Mouse (Mus musculus): ENCODE measurements around the gene Fscn2. TPM values are rescaled to one million over a fixed set of nuclear protein-coding genes. Genes with fewer than 3 reads are reported as not detected.

The Fscn2 gene
- not detected for total RNA-seq (2023)

GRCm38 (mm10) chr11:120361295-120361694, at the start of gene Fscn2:
Gene Fscn2, plus strand, starts transcription at chr11:120361534.

DNA sequence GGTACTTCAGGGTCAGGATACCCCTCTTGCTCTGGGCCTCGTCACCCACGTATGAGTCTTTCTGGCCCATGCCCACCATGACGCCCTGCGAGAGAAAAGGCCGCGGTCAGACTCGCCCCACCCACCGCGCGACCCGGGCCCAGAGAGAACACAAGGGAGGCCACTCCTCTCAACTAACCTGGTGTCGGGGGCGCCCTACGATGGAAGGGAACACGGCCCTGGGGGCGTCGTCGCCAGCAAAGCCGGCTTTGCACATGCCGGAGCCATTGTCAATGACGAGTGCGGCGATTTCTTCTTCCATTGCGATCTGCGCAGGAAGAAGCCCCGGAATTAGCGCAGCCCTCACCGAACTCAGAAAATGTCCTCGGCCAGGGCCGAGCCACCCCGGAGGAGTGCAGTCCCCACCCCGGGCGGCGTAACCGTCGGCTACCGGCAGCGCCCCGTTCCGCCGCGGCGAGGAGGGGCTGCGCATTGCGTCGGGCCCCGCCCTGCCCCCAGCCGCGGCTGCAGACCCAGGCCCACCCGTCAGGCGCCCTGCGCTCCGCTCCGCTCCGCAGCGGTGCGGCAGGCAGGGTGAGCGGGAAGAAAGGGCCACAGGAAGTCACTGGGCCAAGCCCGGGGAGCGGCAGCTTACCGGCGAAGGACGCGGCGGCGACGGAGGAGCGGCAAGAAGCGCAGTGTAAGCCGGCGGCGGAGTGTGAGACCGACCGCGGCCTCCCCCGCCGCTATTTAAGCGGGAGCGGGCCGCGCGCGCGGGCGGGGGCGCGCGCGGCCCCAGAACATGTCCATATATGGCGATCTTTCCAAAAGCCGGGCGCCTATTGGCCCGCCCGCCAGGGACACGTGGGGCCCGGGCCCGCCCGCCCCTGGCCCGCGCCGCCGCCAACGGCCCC, 13.3 kb upstream of the Fscn2 start, which contains the start of gene Actg1:
Gene Actg1 (minus strand): TSS at position 752 of the 893 bp plus-strand sequence.

DNA sequence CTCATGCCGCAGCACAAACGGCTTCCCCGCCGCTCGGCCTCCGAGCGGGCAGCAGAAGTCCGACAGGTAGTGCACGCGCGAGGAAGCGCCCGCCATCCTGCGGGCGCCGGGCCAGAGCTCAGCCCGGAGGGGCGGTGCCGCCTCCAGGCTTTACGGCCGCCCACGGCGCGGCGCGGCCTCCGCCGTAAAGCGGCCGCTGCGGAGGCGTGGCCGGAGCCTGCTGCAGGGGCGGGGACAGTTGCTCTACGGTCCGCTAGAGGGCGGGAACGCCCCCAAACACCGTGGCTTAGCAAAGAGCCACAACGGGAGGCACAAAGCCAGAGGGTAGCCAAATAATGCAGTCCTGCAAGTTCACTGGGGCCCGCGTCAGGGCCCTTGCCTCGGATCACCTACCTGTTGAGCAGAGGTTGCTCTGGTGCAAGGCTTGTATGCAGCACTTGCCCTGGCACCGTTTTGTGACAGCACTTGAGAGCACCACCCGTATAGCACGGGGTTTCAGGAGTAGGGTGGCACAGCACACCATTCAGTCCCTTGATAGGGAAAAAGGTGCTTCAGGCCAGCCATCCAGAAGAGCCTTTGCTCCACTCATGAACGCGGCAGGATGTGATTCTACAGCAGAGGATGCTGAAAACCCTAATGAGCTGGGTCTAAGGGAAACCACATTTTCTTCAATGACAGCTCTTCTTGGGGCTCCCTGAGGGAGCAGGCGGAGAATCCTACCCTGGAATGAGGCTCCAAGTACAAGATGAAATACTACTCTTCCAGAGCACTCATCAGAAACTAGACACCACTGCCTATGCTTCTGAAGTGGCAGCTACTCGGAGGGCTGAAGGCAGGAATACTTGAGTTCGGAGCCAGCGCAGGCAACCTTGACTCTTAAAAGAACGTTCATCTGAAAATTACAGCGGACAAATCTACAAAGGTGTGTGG, 17.5 kb downstream of the Fscn2 start, which contains the start of gene Faap100:
Gene Faap100 (minus strand): TSS at position 154 of the 930 bp plus-strand sequence.

Other genes starting within 250 kb of the Fscn2 start
- 100 to 1,000 TPM; 103 to 108 TPM for gene Slc38a10, start 210.2 kb upstream of the Fscn2 start, total RNA-seq (2023)
- under 1 TPM in 1 of 2 experiments, not detected in 1; 0.12 TPM for gene Bahcc1, start 128.6 kb upstream of the Fscn2 start, total RNA-seq (2023)
- gene Actg1, start 13.0 kb upstream of the Fscn2 start, total RNA-seq (2023) = 1,000 to 10,000 TPM; 1,199 to 1,232 TPM
- 10 to 100 TPM; 23.1 to 23.6 TPM for gene Faap100, start 17.2 kb downstream of the Fscn2 start, total RNA-seq (2023)
- 10 to 100 TPM; 57.3 to 70.4 TPM for gene Nploc4, start 76.2 kb downstream of the Fscn2 start, total RNA-seq (2023)
- gene Tspan10, start 81.1 kb downstream of the Fscn2 start, total RNA-seq (2023) = 10 to 100 TPM in 1 of 2 experiments, not detected in 1; 50.9 TPM
- gene Pde6g, start 92.0 kb downstream of the Fscn2 start, total RNA-seq (2023) = under 1 TPM in 1 of 2 experiments, not detected in 1; 0.32 TPM
- 1 to 10 TPM; 5.4 to 9.3 TPM for gene Oxld1, start 96.5 kb downstream of the Fscn2 start, total RNA-seq (2023)
- gene Ccdc137, start 96.6 kb downstream of the Fscn2 start, total RNA-seq (2023) = 10 to 100 TPM; 37.4 to 41.2 TPM
- gene Arl16, start 106.1 kb downstream of the Fscn2 start, total RNA-seq (2023) = 10 to 100 TPM; 13.0 to 15.9 TPM
- 10 to 100 TPM; 38.9 to 39.5 TPM for gene Mrpl12, start 123.1 kb downstream of the Fscn2 start, total RNA-seq (2023)
- gene Slc25a10, start 130.3 kb downstream of the Fscn2 start, total RNA-seq (2023) = 10 to 100 TPM; 14.7 to 15.0 TPM
- gene Gcgr, start 169.2 kb downstream of the Fscn2 start, total RNA-seq (2023) = not detected
- 10 to 100 TPM; 40.5 to 43.6 TPM for gene Mcrip1, start 188.2 kb downstream of the Fscn2 start, total RNA-seq (2023)
- not detected for gene Ppp1r27, start 189.6 kb downstream of the Fscn2 start, total RNA-seq (2023)
- gene P4hb, start 211.7 kb downstream of the Fscn2 start, total RNA-seq (2023) = 100 to 1,000 TPM; 141 to 149 TPM
- gene Arhgdia, start 220.1 kb downstream of the Fscn2 start, total RNA-seq (2023) = 100 to 1,000 TPM; 520 to 527 TPM
- gene Alyref, start 236.8 kb downstream of the Fscn2 start, total RNA-seq (2023) = 100 to 1,000 TPM; 130 to 143 TPM
- gene Anapc11, start 236.9 kb downstream of the Fscn2 start, total RNA-seq (2023) = 10 to 100 TPM; 50.0 to 53.1 TPM
- 1 to 10 TPM; 1.6 to 2.4 TPM for gene Npb, start 246.9 kb downstream of the Fscn2 start, total RNA-seq (2023)